Mouse (Mus musculus) CH12.LX (cell line): ENCODE results near the gene Pip5k1c.
A peak's percentile ranks its signal among the peaks of the same experiment; 100 is the strongest.

ENCODE experiments used
- CTCF ChIP-seq, 2 experiments: IDR thresholded peaks in 1 of 2; conservative IDR thresholded peaks in 1 of 2; 2 replicates each; pipeline ENCODE4 v1.5.1; 2011 to 2012; ENCODE audit warnings: low read depth in 2 of 2, low read length in 2 of 2, improper control_type of control experiment in 1 of 2, inconsistent platforms in 1 of 2, mild to moderate bottlenecking in 1 of 2, moderate library complexity in 1 of 2
- E2F4 ChIP-seq: IDR thresholded peaks from 2 replicates; pipeline ENCODE4 v1.6.1; 2011; ENCODE audit warnings: low read depth, low read length, improper control_type of control experiment; ENCODE audit not compliant: insufficient replicate concordance
- EP300 ChIP-seq: IDR thresholded peaks from 2 replicates; pipeline ENCODE4 v1.6.1; 2011; ENCODE audit warnings: low read length, improper control_type of control experiment
- MAFK ChIP-seq: IDR thresholded peaks from 2 replicates; pipeline ENCODE4 v1.6.1; 2011; ENCODE audit warnings: low read length, improper control_type of control experiment; ENCODE audit not compliant: insufficient replicate concordance
- MAZ ChIP-seq: IDR thresholded peaks from 2 replicates; pipeline ENCODE4 v1.6.1; 2012; ENCODE audit warnings: low read depth, mild to moderate bottlenecking, inconsistent platforms, low read length, improper control_type of control experiment, moderate library complexity
- NRF1 ChIP-seq: IDR thresholded peaks from 2 replicates; pipeline ENCODE4 v1.6.1; 2014; ENCODE audit warnings: low read depth, mild to moderate bottlenecking, inconsistent platforms, low read length, improper control_type of control experiment, moderate library complexity
- POLR2A ChIP-seq: IDR thresholded peaks from 2 replicates; pipeline ENCODE4 v1.6.1; 2011; ENCODE audit warnings: low read depth, mild to moderate bottlenecking, improper control_type of control experiment, low read length
- RAD21 ChIP-seq: IDR thresholded peaks from 2 replicates; pipeline ENCODE4 v1.6.1; 2011; ENCODE audit warnings: low read depth, mild to moderate bottlenecking, low read length, improper control_type of control experiment, moderate library complexity
- TBP ChIP-seq: conservative IDR thresholded peaks from 2 replicates; pipeline ENCODE4 v1.6.1; 2011; ENCODE audit warnings: low read depth, low read length, improper control_type of control experiment
- TCF12 ChIP-seq: IDR thresholded peaks from 2 replicates; pipeline ENCODE4 v1.6.1; 2014; ENCODE audit warnings: low read depth, mild to moderate bottlenecking, inconsistent platforms, low read length, improper control_type of control experiment
- USF1 ChIP-seq: IDR thresholded peaks from 2 replicates; pipeline ENCODE4 v1.6.1; 2014; ENCODE audit warnings: low read depth, mild to moderate bottlenecking, inconsistent platforms, low read length, improper control_type of control experiment

DNA sequence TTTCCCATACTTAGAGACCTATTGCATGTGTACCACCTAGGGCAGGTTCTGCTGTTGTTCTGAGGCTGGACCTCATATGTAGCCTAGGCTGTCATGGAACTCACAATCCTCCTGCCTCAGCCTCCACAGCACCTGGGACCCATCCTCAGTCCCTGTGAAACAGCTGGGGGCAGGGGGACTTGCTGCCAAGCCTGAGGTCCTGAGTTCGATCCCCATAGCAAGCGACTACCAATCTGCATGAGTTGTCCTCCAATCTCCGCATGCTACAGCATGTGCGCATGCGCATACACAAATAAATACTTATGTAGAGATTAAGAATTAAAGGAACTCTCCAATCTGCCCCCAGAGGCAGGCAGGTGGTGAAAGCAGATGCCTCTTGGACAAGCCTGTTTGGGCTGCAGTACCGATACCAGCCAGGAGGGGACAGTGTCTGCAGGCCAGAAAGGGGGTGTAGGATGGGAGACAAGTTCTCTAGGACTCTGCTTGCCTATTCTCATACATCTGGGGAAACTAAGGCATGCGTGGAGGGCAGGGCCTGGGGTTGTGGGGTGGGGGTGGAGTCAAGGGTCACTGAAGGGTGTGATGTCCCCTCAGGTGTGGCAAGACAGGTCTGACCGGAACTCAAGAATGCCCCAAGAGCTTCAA lies 5.1 kb upstream of the Pip5k1c start:
- TF ChIP-seq EP300 = no peak
- no peak for TF ChIP-seq E2F4
- TF ChIP-seq POLR2A = no peak
- TF ChIP-seq TBP = no peak
- TF ChIP-seq USF1 = no peak
- TF ChIP-seq RAD21 = peak; percentile 66
- TF ChIP-seq CTCF (conservative IDR thresholded peaks at IDR 0.05 in 1 of 2, IDR thresholded peaks at IDR 0.05 in 1 of 2; ENCODE audit: low read depth in 2 of 2, low read length in 2 of 2) = peak; percentile 85 to 100
- TF ChIP-seq MAFK = no peak
- TF ChIP-seq TCF12 = no peak
- no peak for TF ChIP-seq MAZ
- TF ChIP-seq NRF1 = no peak
